Mouse (Mus musculus) stomach, embryonic 14.5 days (tissue): ENCODE results near the gene Wdr61. TPM values are rescaled to one million over a fixed set of nuclear protein-coding genes. Genes with fewer than 3 reads are reported as not detected.
A peak's percentile ranks its signal among the peaks of the same experiment; 100 is the strongest.

Experiments
- ATAC-seq: fragments of 200-750 bp; cut with Nextera tagmentation; 2 replicates; pipeline ENCODE4 v1.8.0; 2017; ENCODE audit warnings: low read depth, moderate TSS enrichment; ENCODE audit not compliant: insufficient number of reproducible peaks, insufficient read depth, low FRiP score
- H3K27ac ChIP-seq: fragments of 300-500 bp; sonication (generic); 2 replicates; pipeline ENCODE4 v1.5.1; 2014; ENCODE audit warnings: mild to moderate bottlenecking, low read length, moderate library complexity, mixed read lengths
- H3K27me3 ChIP-seq: fragments of 300-500 bp; sonication (generic); 2 replicates; pipeline ENCODE4 v1.6.1; 2014; ENCODE audit warnings: low read length, control low read depth, mixed read lengths; ENCODE audit not compliant: control insufficient read depth, insufficient read depth
- H3K36me3 ChIP-seq: fragments of 300-500 bp; sonication (generic); 2 replicates; pipeline ENCODE4 v1.6.1; 2014; ENCODE audit warnings: mild to moderate bottlenecking, control low read depth, low read length, moderate library complexity, mixed read lengths; ENCODE audit not compliant: control insufficient read depth, insufficient read depth
- H3K4me1 ChIP-seq: fragments of 300-500 bp; sonication (generic); 2 replicates; pipeline ENCODE4 v1.6.1; 2014; ENCODE audit warnings: low read length, control low read depth, mixed read lengths; ENCODE audit not compliant: control insufficient read depth, insufficient read depth
- H3K4me2 ChIP-seq: fragments of 300-500 bp; sonication (generic); replicated peaks from 2 replicates; pipeline ENCODE4 v1.6.1; 2014; ENCODE audit warnings: low read depth, low read length, control low read depth
- H3K4me3 ChIP-seq: fragments of 300-500 bp; sonication (generic); 2 replicates; pipeline ENCODE4 v1.5.1; 2014; ENCODE audit warnings: low read depth, low read length, control low read depth
- H3K9ac ChIP-seq: fragments of 300-500 bp; sonication (generic); replicated peaks from 2 replicates; pipeline ENCODE4 v1.6.1; 2014; ENCODE audit warnings: low read depth, mild to moderate bottlenecking, control low read depth, low read length, moderate library complexity, mixed read lengths
- H3K9me3 ChIP-seq: fragments of 300-500 bp; sonication (generic); 2 replicates; pipeline ENCODE4 v1.6.1; 2016; ENCODE audit warnings: low read depth, low read length, control low read depth; ENCODE audit not compliant: control insufficient read depth
- WGBS: fragments of 180-500 bp; shearing (Covaris S2); extraction: QIAGEN DNeasy Blood & Tissue Kit; methylation state at CpG from one replicate; pipeline ENCODE4 v1.1.7; 2014; 5-methylcytosine and 5-hydroxymethylcytosine counted together
- polyA plus RNA-seq: library from polyadenylated mRNA; unstranded; fragments of >200 nt; fragmentation: Nextera tagmentation; extraction: Ambion mirVana; gene quantifications from 2 replicates; pipeline ENCODE4 v1.2.1, GENCODE M21; 2014

Gene Wdr61
- polyA plus RNA-seq, result 169 and 175 TPM in 2 replicates

GRCm38 (mm10) chr9:54733921-54734638 is at the start of gene Wdr61:
TSS of gene Wdr61 (minus strand) at chr9:54734519.
- H3K27ac ChIP-seq, result no peak within 1 kb of the TSS; the same call in 1 of the 2 replicates
- peak within 1 kb of the TSS; percentile 85 for H3K9ac ChIP-seq
- no peaks in the 10 kb centered on the region for H3K27me3 ChIP-seq
- H3K36me3 ChIP-seq, result peaks cover 5% of the 10 kb centered on the region
- H3K4me1 ChIP-seq, result peaks cover 10% of the 10 kb centered on the region
- H3K9me3 ChIP-seq, result no peaks in the 10 kb centered on the region
- H3K4me3 ChIP-seq, result peak within 1 kb of the TSS; percentile 78
- 2% methylated on average over 32 of the region's 32 CpGs for WGBS
- peak; percentile 98 for ATAC-seq
- peak within 1 kb of the TSS; percentile 68 for H3K4me2 ChIP-seq

DNA sequence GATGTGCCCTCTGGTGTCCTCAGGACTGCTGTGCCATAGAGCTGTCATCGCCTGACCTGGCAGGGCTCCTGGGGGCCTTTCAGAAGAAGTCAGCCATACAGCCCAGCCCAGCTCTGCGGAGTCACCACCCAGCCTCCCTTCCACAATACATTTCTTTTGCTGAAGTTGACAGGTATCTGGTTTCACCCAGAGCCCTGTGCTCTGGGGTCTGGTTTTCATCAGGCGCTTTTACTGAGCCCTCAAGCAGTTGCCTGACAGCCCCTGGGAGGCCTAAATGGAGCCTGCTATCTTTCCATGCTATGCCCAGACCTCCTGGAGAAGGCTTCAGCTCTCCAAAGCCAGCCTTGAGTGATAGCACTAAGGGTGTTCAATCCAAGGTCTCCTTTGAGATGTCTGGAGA is 49.7 kb upstream of the Wdr61 start:
- peak; percentile 75; the same call in 1 of the 2 replicates for ATAC-seq
- Histone ChIP-seq H3K9ac (no peak overlapping the region), H3K4me2 (no peak overlapping the region), H3K27me3 (no peaks in the 10 kb centered on the region), H3K4me3 (no peak overlapping the region), H3K4me1 (peaks cover 30% of the 10 kb centered on the region; the same call in 1 of the 2 replicates), H3K9me3 (no peaks in the 10 kb centered on the region), H3K27ac (peak overlapping the region; percentile 61; the same call in 1 of the 2 replicates), H3K36me3 (no peaks in the 10 kb centered on the region)
- WGBS, result 30% methylated on average over 3 of the region's 3 CpGs

- H3K9me3 ChIP-seq, result no peaks in the 10 kb centered on the region
- H3K4me1 ChIP-seq, result peaks cover 24% of the 10 kb centered on the region; the same call in 1 of the 2 replicates
- ATAC-seq, result no peak
- no peak overlapping the region for H3K9ac ChIP-seq
- WGBS, result 27% methylated on average over 15 of the region's 15 CpGs
- no peak overlapping the region for H3K4me2 ChIP-seq
- H3K27me3 ChIP-seq, result no peaks in the 10 kb centered on the region
- H3K27ac ChIP-seq, result peak overlapping the region; percentile 52
- H3K4me3 ChIP-seq, result no peak overlapping the region
- no peaks in the 10 kb centered on the region for H3K36me3 ChIP-seq
Observed at GRCm38 (mm10) chr9:54782504-54782903, 48.2 kb upstream of the Wdr61 start.

GRCm38 (mm10) chr9:54779280-54779679 is 45.0 kb upstream of the Wdr61 start:
- H3K9ac ChIP-seq, result no peak overlapping the region
- H3K36me3 ChIP-seq, result no peaks in the 10 kb centered on the region
- no peaks in the 10 kb centered on the region for H3K27me3 ChIP-seq
- no peaks in the 10 kb centered on the region for H3K9me3 ChIP-seq
- H3K4me3 ChIP-seq, result no peak overlapping the region
- peaks cover 13% of the 10 kb centered on the region; the same call in 1 of the 2 replicates for H3K4me1 ChIP-seq
- no peak overlapping the region for H3K27ac ChIP-seq
- H3K4me2 ChIP-seq, result no peak overlapping the region
- 82% methylated on average over 8 of the region's 8 CpGs for WGBS
- no peak for ATAC-seq

- WGBS, result 87% methylated on average over 13 of the region's 13 CpGs
- H3K27ac ChIP-seq, result no peak overlapping the region
- no peak for ATAC-seq
Observed at GRCm38 (mm10) chr9:54776451-54776982, 42.2 kb upstream of the Wdr61 start.

DNA sequence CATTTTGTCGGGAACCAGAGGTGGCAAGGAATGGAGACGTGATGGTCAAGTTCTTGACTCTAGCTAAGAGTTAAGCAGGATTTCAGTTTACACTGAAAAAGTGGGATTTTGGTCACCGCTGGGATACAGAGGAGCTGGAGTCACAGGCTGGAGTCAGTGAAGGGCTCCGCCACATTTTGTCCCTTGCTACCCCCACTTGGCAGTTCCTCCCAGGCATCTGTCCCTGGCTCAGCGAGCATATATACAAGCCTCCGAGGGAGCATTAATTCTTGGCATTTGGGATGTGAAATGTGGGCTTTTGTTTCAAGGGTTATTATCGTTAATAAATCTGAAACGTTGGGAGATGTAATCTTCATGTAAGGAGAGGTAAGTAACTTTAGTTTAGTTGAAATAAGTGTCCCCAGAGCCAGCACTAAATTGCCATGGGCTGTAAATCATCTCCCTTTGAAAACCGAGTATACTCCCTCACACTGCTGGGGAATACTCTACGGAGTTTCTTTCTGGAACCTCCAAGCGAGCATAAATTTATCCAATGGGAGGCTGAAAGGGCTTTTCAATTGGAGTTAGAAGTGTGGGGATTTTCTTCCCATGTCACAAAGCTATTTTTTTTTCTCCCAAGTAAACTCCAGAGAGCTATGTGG is 35.9 kb upstream of the Wdr61 start:
- H3K4me2 ChIP-seq, result no peak overlapping the region
- H3K27me3 ChIP-seq, result peaks cover 6% of the 10 kb centered on the region
- ATAC-seq, result no peak
- H3K4me1 ChIP-seq, result peaks cover 6% of the 10 kb centered on the region
- no peak overlapping the region for H3K4me3 ChIP-seq
- H3K9ac ChIP-seq, result no peak overlapping the region
- 43% methylated on average over 11 of the region's 11 CpGs for WGBS
- no peak overlapping the region for H3K27ac ChIP-seq
- H3K36me3 ChIP-seq, result no peaks in the 10 kb centered on the region
- H3K9me3 ChIP-seq, result no peaks in the 10 kb centered on the region

More at GRCm38 (mm10) chr9:54776451-54776982, 42.2 kb upstream of the Wdr61 start:
- Histone ChIP-seq H3K4me2 (no peak overlapping the region), H3K9ac (no peak overlapping the region), H3K27me3 (no peaks in the 10 kb centered on the region), H3K4me3 (no peak overlapping the region), H3K36me3 (no peaks in the 10 kb centered on the region), H3K9me3 (no peaks in the 10 kb centered on the region), H3K4me1 (0 out of 2 replicates have a peak, but pooled peaks cover 2% of the 10 kb centered on the region)

DNA sequence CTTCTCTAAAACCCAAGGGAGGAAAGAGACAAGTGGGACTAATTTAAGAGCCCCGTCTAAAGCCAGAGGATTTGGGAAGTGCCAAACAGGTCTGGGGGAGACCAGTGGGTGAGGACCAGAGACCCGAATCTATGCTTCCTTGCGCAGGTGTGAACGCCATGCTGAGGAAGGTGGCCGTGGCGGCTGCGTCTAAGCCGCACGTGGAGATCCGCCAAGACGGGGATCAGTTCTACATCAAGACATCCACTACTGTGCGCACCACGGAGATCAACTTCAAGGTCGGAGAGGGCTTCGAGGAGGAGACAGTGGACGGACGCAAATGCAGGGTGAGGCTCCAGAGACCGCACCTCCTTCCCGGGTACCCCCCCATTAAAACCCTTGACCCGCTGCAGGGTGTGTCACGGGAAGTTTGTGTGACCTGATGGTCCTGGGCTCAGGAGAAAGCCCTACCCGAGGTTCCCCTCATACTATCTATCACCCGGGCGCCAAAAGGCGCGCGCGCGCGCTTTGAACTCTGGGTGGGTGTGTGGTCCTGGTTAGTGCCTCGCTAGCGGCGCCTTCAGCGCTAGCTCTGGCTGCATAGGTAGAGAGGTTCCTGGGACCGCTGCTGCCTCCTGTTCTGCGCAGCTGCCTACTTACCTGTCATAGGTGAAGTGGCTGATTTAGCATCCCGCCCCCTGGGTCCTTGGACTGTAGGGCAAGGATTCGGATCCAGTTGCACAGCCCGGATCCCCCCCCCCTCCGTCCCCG is 31.2 kb upstream of the Wdr61 start:
- Histone ChIP-seq H3K4me2 (peak overlapping the region; percentile 85), H3K4me1 (peaks cover 13% of the 10 kb centered on the region), H3K36me3 (no peaks in the 10 kb centered on the region), H3K9me3 (no peaks in the 10 kb centered on the region), H3K9ac (no peak overlapping the region), H3K27me3 (peaks cover 16% of the 10 kb centered on the region), H3K4me3 (peak overlapping the region; percentile 37), H3K27ac (no peak overlapping the region)
- no peak for ATAC-seq
- 1% methylated on average over 41 of the region's 41 CpGs for WGBS
